Comparison of ENCODE assay signal across 18 mouse cellular contexts in the genomic region with DNA sequence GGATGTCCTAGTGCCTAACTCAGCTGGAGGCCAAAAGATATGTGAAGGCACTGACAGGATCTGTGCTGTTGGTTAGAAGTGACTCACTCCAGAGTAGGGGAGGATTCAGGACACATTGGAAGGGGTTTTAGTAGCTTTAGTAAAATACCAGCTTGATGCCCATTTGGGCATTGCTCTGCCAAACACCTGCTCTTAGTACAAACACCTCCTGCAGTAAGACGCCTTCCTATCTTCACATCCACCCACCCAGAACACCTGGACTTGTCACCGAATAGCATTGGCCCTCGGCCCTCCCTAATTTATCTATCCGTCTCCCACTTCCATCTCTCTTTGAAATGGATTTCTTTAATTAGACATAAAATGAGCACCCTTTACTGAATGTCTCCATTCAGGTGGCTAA.
DNase-seq lines count a peak whose midpoint lies in the region; ATAC-seq lines count a peak whose summit lies in the region.
"Had no signal": no experiment of that assay in that cellular context is flagged by ENCODE, and none has a peak within 500 bp of the region (broad histone marks: within the 10 kb centered on the region; RNA-seq: fewer than 3 reads in every experiment).

No protein-coding gene starts in this region.

- DNase-seq in frontal cortex, postnatal 25 days (ENCODE audit: low spot score in 2 of 2): no peak
- peak; percentile 55 for DNase-seq in layer of hippocampus, adult 9-11 months
- no peak for DNase-seq in layer of hippocampus, postnatal 10 days (ENCODE audit: low spot score in 2 of 2)
- peak; percentile 13 for DNase-seq in right cerebral cortex, adult 18-20 months
- DNase-seq in right cerebral cortex, postnatal 4 days: no peak
- peak; percentile 55 for DNase-seq in telencephalon, adult 2 months (ENCODE audit: low read depth, low spot score)
- DNase-seq: adrenal gland, adult 8-10 months; adrenal gland, postnatal 36 days; B cell, adult 2 months; cerebellum, adult 11 months; cerebellum, adult 8-10 months; cerebellum, postnatal 14 days; embryo, embryonic 11 days; gastrocnemius, postnatal 14 days; heart, postnatal 36 days had no signal

- ATAC-seq in frontal cortex, adult (ENCODE audit: low TSS enrichment): peak; percentile 68
- ATAC-seq: CD4-positive, CD25-positive, alpha-beta regulatory T cell, adult 4 months; forebrain, embryonic 15.5 days had no signal

Comparison
In these comparisons a context has a peak if more than half of its experiments do, and no peak if none do; other contexts are left out.
1. DNase-seq: peak in layer of hippocampus, adult 9-11 months (single experiment), right cerebral cortex, adult 18-20 months (single experiment) and telencephalon, adult 2 months (single experiment); none in frontal cortex, postnatal 25 days (0 of 2), layer of hippocampus, postnatal 10 days (0 of 2) and right cerebral cortex, postnatal 4 days (single experiment).